Mouse (Mus musculus): ENCODE measurements around the gene Pdk4. TPM values are rescaled to one million over a fixed set of nuclear protein-coding genes. Genes with fewer than 3 reads are reported as not detected.
A peak's percentile ranks its signal among the peaks of the same experiment; 100 is the strongest.

The Pdk4 gene
- total RNA-seq, 4 experiments from 2014 or later: 401 to 730 (median 519) TPM

- no peak for DNase-seq (ENCODE audit: low spot score in 2 of 2)
Measured at GRCm38 (mm10) chr6:5447013-5447412, 49.1 kb downstream of the Pdk4 start.

GRCm38 (mm10) chr6:5444331-5444898 lies 51.7 kb downstream of the Pdk4 start:
- no peak for DNase-seq (ENCODE audit: low spot score in 2 of 2)

DNA sequence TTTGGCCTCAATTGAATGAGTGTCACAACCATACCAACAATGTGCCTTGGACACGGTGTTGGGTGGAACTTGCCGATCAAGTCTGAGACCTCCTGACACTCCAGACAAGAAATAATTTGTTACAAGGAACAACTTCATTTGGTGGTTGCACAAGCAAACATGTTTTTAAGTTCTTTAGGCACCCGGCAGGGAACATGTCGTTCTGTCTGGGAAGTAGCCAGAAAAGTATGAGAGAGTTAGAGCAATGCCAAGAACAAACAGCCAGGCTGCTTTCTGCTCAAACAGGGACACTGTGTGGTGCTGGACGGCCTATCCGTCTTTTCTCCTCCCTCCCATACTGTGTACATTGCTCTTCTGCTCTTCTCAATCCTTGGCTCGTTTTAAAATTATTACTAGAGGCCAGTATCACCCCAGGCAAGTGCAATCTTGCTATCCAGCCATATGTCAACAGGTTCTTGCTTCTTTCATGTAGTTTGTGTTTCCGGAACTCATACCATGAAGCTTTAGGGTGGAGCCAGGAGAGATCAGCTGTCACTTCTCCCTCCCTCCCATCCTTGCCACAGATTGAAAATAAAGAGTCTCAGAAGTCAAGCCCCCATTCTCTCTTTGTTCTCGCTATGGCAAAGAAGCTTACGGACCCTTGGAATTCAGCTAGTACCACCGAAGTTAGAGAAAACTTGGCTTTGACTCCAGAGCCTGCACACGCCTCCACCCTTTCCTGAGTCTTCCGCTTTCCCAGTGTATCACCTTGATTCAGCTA lies 52.8 kb downstream of the Pdk4 start:
- peak; percentile 12 to 21 for DNase-seq (ENCODE audit: low spot score in 2 of 2)

DNA sequence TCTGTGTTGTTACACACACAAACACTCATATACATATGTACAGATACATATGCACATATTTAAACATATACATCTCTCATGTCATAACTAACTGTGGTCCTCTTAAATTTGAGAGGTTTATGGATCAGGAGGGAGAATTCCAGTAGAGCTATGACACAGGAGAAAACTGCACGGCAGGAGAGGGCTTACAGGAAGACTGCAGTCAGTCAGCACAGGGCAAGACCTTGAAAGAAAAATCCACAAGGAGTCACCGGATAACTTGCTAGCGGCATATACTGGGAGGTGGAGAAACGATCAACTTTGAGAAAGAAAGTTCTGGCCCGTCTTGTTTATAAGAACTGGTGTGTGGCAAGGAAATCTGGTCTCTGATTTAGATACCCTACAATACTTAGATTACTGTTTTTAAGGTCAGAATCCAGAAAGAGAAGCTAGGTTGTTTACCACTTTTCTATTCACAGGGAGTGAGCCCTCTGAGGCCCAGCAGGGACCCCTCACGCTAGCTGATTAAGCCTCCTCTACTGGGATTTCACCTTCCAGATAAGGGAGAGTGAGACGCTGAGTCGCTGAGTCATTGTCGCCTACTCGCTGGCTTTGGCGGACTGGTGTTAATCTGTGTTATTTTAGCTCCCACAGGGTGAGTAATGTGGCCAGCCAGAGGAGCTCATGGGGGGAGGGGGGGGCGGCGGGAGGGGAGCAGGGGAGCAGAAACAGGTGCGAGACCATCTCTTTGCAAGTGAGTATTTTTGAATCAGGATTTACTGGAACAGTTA lies 53.6 kb downstream of the Pdk4 start:
- peak; percentile 23 to 33 for DNase-seq (ENCODE audit: low spot score in 2 of 2)

DNA sequence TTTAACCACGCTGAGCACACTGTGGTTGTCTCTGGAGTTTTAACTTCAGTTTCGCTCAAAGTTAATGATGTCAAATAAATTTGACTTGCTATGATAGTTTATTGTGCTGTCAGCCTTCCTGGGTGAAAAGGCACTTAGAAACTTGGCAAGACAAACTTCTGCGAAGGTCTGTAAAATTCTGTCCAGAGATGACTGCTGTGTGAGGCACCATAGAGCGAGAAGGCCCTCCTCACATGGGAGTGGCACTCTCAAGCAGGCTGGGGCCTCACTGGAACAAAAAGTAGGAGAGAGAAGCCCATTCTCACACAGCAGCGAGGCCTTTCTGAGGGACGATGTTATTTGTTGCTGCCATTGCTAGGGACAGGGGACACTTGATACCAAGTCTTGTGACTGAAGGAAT lies 54.9 kb downstream of the Pdk4 start:
- DNase-seq (ENCODE audit: low spot score in 2 of 2): no peak

GRCm38 (mm10) chr6:5437757-5438156 lies 58.4 kb downstream of the Pdk4 start:
- DNase-seq (ENCODE audit: low spot score in 2 of 2): no peak

- DNase-seq (ENCODE audit: low spot score in 2 of 2): no peak
Measured at GRCm38 (mm10) chr6:5433887-5434286, 62.2 kb downstream of the Pdk4 start.

Other genes starting within 250 kb of the Pdk4 start
- 10 to 100 TPM; 30.9 to 49.5 (median 36.0) TPM for gene Pon3, start 240.0 kb downstream of the Pdk4 start, total RNA-seq (2022)
- gene Pon2, start 197.9 kb downstream of the Pdk4 start, total RNA-seq (2022): 10 to 100 TPM; 15.1 to 19.2 (median 18.5) TPM
- gene Asb4, start 112.9 kb downstream of the Pdk4 start, total RNA-seq (2022): 10 to 100 TPM in 2 of 4 experiments, 1 to 10 TPM in 2; 8.2 to 16.9 (median 11.2) TPM
- under 1 TPM; 0.13 to 0.86 (median 0.30) TPM for gene Dync1i1, start 229.3 kb upstream of the Pdk4 start, total RNA-seq (2022)